Mouse (Mus musculus) lung, postnatal 0 days (tissue): ENCODE data around the gene Sec24b.

Source experiments
- CTCF ChIP-seq: IDR thresholded peaks from 2 replicates; pipeline ENCODE4 v1.5.1; 2016; ENCODE audit warnings: antibody characterized with exemption, mild to moderate bottlenecking
- EP300 ChIP-seq: IDR thresholded peaks from 2 replicates; pipeline ENCODE4 v1.6.1; 2016; ENCODE audit warnings: antibody characterized with exemption, mild to moderate bottlenecking, control low read depth

DNA sequence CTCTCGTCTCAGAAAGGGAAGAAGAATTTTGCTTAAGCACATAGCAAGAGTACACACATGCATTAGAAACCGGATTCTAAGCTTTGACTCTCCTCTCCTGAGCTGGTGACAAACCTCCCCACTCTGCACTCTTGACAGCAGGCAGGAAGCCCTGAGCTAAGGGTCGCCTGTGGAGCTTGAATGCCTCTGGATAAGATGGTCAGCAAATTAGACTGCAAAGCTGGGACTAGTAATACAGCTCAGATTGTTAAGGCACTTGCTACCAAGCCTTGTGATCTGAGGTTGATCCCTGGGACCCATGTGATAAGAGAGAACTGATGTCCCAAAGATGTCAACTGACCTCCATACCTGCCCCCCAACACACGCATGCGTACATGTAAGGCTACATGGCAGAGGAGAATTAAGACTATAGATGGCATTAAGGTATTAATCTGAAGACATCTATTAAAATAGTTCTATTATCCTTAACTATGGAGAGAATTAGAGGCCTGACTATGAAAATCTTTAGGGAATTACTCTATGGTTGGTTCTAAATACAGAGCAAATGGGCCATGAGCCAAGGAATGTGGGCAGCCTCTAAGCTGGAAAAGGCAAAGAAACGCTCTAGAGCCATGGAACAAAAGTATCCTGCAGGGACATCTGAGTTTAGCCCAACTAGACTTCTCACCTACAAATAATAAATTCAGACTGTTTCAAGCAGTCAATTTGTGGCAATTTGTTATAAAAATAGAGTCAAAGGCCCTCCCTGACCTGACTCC lies 8.6 kb downstream of the Sec24b start:
- TF ChIP-seq CTCF = no peak
- TF ChIP-seq EP300 = no peak
